Mouse (Mus musculus) testis, adult 2 months (tissue): ENCODE measurements around the gene Ptges3. TPM values are rescaled to one million over a fixed set of nuclear protein-coding genes. Genes with fewer than 3 reads are reported as not detected.

ENCODE experiments used
- H3K27ac ChIP-seq: fragments of 200-500 bp; 2 replicates; pipeline ENCODE4 v1.5.1; 2012; ENCODE audit warnings: low read depth, low read length; ENCODE audit not compliant: control insufficient read depth, insufficient read depth
- H3K27me3 ChIP-seq: fragments of 200-500 bp; 2 replicates; pipeline ENCODE4 v1.6.1; 2012; ENCODE audit warnings: mild to moderate bottlenecking, low read length, moderate library complexity; ENCODE audit not compliant: control insufficient read depth, insufficient read depth
- H3K36me3 ChIP-seq: fragments of 200-500 bp; 2 replicates; pipeline ENCODE4 v1.6.1; 2012; ENCODE audit warnings: mild to moderate bottlenecking, low read length; ENCODE audit not compliant: control insufficient read depth, insufficient read depth
- H3K4me1 ChIP-seq: fragments of 200-500 bp; 2 replicates; pipeline ENCODE4 v1.6.1; 2012; ENCODE audit warnings: low read length; ENCODE audit not compliant: control insufficient read depth, insufficient read depth
- H3K4me3 ChIP-seq: fragments of 200-500 bp; 2 replicates; pipeline ENCODE4 v1.5.1; 2012; ENCODE audit warnings: low read depth, mild to moderate bottlenecking, low read length, moderate library complexity, mixed read lengths; ENCODE audit not compliant: control insufficient read depth
- CTCF ChIP-seq: fragments of 200-500 bp; IDR thresholded peaks from 2 replicates; pipeline ENCODE4 v1.5.1; 2012; ENCODE audit warnings: low read depth, mild to moderate bottlenecking, inconsistent platforms, low read length, moderate library complexity; ENCODE audit not compliant: control insufficient read depth, insufficient read depth, insufficient replicate concordance
- POLR2A ChIP-seq: fragments of 200-500 bp; IDR thresholded peaks from 2 replicates; pipeline ENCODE4 v1.6.1; 2012; ENCODE audit warnings: low read depth, mild to moderate bottlenecking, inconsistent platforms, low read length, moderate library complexity; ENCODE audit not compliant: control insufficient read depth
- polyA plus RNA-seq: library from polyadenylated mRNA; depleted of rRNA; stranded (reverse); fragments of >200 nt; gene quantifications from 2 replicates; pipeline ENCODE4 v1.2.3, GENCODE M21; 2012

Gene Ptges3
- polyA plus RNA-seq, 1 experiment = 41.6 TPM

DNA sequence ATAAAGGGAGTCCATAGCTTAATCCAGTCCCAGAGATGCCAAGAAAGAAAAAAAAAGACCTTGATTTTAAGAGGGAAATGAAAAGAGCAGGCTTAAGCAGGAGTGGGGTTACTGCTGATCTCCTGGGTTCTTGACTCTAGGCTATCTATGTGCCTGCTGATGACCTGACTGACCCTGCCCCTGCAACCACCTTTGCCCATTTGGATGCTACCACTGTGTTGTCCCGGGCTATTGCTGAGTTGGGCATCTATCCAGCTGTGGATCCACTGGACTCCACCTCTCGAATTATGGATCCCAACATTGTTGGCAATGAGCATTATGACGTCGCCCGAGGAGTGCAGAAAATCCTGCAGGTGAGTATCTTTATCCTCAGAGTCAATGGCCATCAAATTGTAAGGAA lies 29.4 kb downstream of the Ptges3 start:
- Histone ChIP-seq H3K4me1 (peaks cover 6% of the 10 kb centered on the region), H3K27me3 (no peaks in the 10 kb centered on the region), H3K36me3 (peaks cover 8% of the 10 kb centered on the region), H3K27ac (peak overlapping the region; percentile 2; the same call in 1 of the 2 replicates), H3K4me3 (peak overlapping the region; percentile 58)
- TF ChIP-seq CTCF (no peak), POLR2A (no peak)

DNA sequence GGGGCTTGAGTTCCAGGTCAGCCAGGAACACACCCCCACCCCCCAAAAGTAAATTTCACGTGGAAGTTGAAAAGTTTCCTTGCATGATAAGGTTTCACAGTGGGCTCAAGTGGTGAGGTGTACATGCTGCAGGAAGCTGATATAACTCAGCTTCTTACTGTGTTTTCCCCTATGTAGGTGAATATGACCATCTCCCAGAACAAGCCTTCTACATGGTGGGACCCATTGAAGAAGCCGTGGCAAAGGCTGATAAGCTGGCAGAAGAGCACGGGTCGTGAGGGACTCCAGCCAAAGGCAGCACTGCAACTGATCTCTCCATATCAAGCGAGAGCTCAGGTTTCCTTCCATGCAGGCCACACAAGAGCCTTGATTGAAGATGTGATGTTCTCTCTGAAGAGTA lies 31.1 kb downstream of the Ptges3 start:
- Histone ChIP-seq H3K27me3 (no peaks in the 10 kb centered on the region), H3K27ac (peak overlapping the region; percentile 41; the same call in 1 of the 2 replicates), H3K36me3 (peaks cover 8% of the 10 kb centered on the region), H3K4me3 (peak overlapping the region; percentile 85), H3K4me1 (peaks cover 14% of the 10 kb centered on the region)
- TF ChIP-seq CTCF (no peak), POLR2A (no peak)

DNA sequence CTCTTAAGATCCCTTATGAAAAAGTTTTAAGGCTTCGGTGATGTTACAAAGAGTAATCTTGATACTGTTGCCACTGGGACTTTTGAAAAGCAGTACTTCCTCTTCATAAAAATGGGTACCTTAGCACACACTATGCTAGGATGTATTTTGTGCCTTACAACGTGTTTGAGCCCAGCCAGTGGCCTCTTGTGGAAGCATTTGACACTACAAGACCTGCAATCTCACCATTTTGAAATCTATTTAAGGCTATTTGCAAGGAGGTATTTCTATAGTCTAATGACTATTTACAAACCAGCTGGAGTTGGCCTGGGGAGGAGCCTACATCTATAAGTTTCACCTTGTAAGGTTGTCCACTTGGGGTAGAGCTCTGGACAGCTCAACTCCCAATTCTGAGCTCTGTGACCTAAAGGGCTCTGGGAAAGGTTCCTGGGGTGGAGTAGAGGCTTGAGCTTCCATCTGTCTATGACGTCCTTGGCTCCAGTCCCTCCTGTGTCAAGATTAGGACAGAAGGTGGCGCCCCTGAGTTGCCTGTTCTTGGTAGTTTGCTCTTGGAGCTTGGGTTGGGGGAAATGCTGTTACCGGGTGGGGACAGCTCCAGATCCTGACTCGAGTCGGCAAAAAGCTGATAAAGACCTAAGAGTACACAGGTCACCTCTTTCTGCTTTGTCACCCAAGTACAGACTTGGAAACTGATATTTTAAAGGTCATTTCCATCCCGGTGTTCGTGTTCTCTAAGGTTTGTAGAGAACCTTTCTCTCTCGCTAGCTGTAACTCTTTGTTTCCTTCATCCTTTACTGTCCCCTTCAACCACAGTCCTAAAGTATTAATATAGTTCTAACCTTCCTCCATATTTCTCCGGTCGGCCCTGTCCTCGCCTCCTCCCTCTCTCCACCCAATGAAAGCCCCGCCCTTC lies 32.2 kb downstream of the Ptges3 start:
- Histone ChIP-seq H3K27ac (peak overlapping the region; percentile 96), H3K4me3 (peak overlapping the region; percentile 91), H3K27me3 (no peaks in the 10 kb centered on the region), H3K36me3 (peaks cover 5% of the 10 kb centered on the region), H3K4me1 (peaks cover 17% of the 10 kb centered on the region)
- TF ChIP-seq CTCF (peak; percentile 65; the same call in 1 of the 2 replicates), POLR2A (peak; percentile 55; the same call in 1 of the 2 replicates)

DNA sequence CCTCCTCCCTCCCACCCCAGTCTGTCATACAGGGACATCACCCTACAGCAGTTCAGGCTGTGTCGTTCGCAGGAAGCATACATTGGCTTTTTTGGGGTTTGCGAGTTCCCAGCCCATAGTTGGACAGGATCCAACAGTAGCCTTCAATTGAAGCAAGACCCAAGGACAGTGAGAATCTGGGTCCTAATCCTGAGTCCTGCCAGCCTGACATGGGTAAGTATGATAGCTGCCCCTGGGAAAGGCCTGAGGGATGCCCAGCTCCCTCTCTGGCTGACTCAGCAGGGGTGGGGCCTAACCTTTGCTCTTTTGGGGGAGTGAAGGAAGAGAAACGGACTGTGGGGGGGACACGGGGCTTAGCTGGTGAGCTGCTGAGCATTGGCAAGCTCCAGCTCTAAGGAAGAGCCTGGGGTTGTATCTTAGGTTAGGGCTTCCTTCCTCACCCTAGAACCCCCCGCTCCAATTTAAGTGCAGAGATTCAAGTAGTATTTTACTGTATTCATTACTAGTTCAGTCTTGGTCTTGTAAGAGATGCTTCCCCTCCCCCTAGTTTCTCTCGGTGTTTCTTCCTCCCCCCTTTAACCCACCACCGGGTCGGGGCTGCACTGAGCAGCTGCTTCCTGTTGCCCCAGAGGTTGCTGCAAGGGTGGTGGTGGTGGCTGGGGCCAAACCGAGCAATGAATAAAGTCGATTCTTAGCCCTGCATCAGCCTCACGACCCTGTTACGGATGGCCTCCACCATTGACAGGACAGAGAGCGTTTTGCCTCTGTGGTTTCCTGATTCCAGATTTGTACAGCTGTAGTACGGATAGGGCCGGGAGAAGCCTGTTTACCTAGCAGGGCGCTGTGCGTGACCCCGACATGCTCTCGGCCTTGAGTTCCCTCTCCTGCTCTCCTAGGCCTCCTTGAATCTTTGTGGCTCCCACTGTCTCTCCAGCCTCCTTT lies 33.1 kb downstream of the Ptges3 start, which contains the start of gene Baz2a:
TSS of gene Baz2a (plus strand) at position 14 of the 942 bp plus-strand sequence.
- Histone ChIP-seq H3K4me1 (peaks cover 17% of the 10 kb centered on the region), H3K27me3 (no peaks in the 10 kb centered on the region), H3K27ac (peak within 1 kb of the TSS; percentile 96), H3K4me3 (peak within 1 kb of the TSS; percentile 91), H3K36me3 (peaks cover 1% of the 10 kb centered on the region; the same call in 1 of the 2 replicates)
- TF ChIP-seq POLR2A (peak; percentile 8; the same call in 1 of the 2 replicates), CTCF (no peak)

DNA sequence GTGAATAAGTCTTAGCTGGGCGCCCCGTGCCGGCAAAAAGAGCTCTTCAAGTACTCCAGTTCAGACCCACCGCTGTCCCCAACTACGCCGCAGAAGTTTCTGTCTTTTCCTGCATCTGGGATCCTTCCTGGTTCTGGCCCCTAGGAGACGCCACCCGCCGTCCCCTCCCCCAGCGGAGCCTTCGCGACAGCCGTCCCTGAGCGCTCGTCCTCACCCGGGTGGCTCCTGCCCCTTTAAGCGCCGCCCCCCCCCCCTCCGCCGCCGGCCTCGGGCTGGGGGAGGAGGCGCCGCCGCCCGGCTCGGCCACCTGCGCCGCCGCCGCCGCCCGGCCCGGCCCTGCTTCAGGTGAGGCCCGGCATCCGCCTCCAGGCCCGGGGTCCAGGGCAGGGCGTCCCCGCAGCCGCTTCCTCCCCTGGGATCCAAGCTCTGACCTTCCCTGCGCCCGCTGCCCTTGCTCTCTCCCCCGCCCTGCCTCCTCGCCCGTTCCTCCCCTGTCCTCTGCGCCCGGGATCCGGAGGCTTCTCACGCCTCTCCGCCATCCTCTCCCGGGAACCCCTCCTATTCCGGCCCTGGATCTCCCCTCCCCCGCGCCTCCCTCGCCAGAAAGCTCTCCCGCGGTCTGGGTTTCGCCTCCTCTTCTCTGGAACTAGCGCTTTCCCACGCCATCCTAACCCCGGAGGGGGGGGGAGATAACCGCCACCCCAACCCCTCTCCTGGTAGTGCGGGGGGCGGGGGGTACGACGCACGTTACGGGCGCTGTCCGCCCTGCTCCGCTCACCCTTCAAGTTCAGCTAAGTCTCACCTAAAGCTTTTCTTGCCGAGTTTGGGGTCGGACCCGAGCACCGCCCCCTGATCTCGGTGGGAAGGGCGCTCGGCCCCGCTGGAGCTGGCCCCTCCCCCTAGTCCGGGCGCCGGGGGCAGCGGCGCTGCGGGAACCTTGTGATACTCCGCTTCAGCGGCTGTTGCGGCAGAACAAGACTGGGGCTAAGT lies 34.0 kb downstream of the Ptges3 start:
- H3K4me3 ChIP-seq = peak overlapping the region; percentile 91
- H3K4me1 ChIP-seq = peaks cover 17% of the 10 kb centered on the region
- peak; percentile 35; the same call in 1 of the 2 replicates for TF ChIP-seq CTCF
- TF ChIP-seq POLR2A = peak; percentile 46; the same call in 1 of the 2 replicates
- H3K27me3 ChIP-seq = no peaks in the 10 kb centered on the region
- peaks cover 1% of the 10 kb centered on the region; the same call in 1 of the 2 replicates for H3K36me3 ChIP-seq
- peak overlapping the region; percentile 96 for H3K27ac ChIP-seq
